Mouse (Mus musculus) liver, embryonic 15.5 days (tissue): ENCODE results near the gene Fbn1. TPM values are rescaled to one million over a fixed set of nuclear protein-coding genes. Genes with fewer than 3 reads are reported as not detected.

Experiments used
- ATAC-seq: fragments of 200-750 bp; cut with Nextera tagmentation; 2 replicates; pipeline ENCODE4 v1.8.0; 2017; ENCODE audit warnings: moderate number of reproducible peaks, mild to moderate bottlenecking, moderate library complexity; ENCODE audit not compliant: insufficient read depth
- H3K27ac ChIP-seq: fragments of 300-500 bp; sonication (generic); replicated peaks from 2 replicates; pipeline ENCODE4 v1.5.1; 2015; ENCODE audit warnings: mild to moderate bottlenecking, inconsistent platforms
- H3K27me3 ChIP-seq: fragments of 300-500 bp; sonication (generic); 2 replicates; pipeline ENCODE4 v1.6.1; 2015; ENCODE audit warnings: mild to moderate bottlenecking, inconsistent platforms
- H3K36me3 ChIP-seq: fragments of 300-500 bp; sonication (generic); replicated peaks from 2 replicates; pipeline ENCODE4 v1.6.1; 2015; ENCODE audit warnings: moderate library complexity, mild to moderate bottlenecking, inconsistent platforms
- H3K4me1 ChIP-seq: fragments of 300-500 bp; sonication (generic); replicated peaks from 2 replicates; pipeline ENCODE4 v1.6.1; 2015; ENCODE audit warnings: inconsistent platforms
- H3K4me2 ChIP-seq: fragments of 300-500 bp; sonication (generic); 2 replicates; pipeline ENCODE4 v1.6.1; 2015; ENCODE audit warnings: moderate library complexity, mild to moderate bottlenecking, inconsistent platforms
- H3K4me3 ChIP-seq: fragments of 300-500 bp; sonication (generic); replicated peaks from 2 replicates; pipeline ENCODE4 v1.5.1; 2015; ENCODE audit warnings: mild to moderate bottlenecking, inconsistent platforms
- H3K9ac ChIP-seq: fragments of 300-500 bp; sonication (generic); 2 replicates; pipeline ENCODE4 v1.6.1; 2015; ENCODE audit warnings: moderate library complexity, mild to moderate bottlenecking, inconsistent platforms
- H3K9me3 ChIP-seq: fragments of 300-500 bp; sonication (generic); replicated peaks from 2 replicates; pipeline ENCODE4 v1.6.1; 2016; ENCODE audit warnings: inconsistent platforms
- WGBS: fragments of 180-500 bp; shearing (Covaris S2); methylation state at CpG from one replicate; pipeline ENCODE4 v1.1.7; 2015; ENCODE audit warnings: mixed read lengths; ENCODE audit not compliant: insufficient replicate concordance; 5-methylcytosine and 5-hydroxymethylcytosine counted together
- polyA plus RNA-seq: library from polyadenylated mRNA; unstranded; fragments of >200 nt; fragmentation: Nextera tagmentation; extraction: Ambion mirVana; gene quantifications from 2 replicates; pipeline ENCODE4 v1.2.1, GENCODE M21; 2015

Fbn1 gene
- polyA plus RNA-seq, 1 experiment from 2014 or later, result 1.1 TPM

GRCm38 (mm10) chr2:125384941-125385340 lies 122.9 kb downstream of the Fbn1 start:
- Histone ChIP-seq H3K27me3 (no peaks in the 10 kb centered on the region), H3K4me3 (no peak overlapping the region), H3K9ac (no peak overlapping the region), H3K4me2 (no peak overlapping the region), H3K36me3 (no peaks in the 10 kb centered on the region), H3K27ac (no peak overlapping the region), H3K4me1 (no peaks in the 10 kb centered on the region), H3K9me3 (no peaks in the 10 kb centered on the region)
- 63% methylated on average over 4 of the region's 4 CpGs for WGBS
- ATAC-seq, result no peak

GRCm38 (mm10) chr2:125384415-125384814 lies 123.4 kb downstream of the Fbn1 start:
- Histone ChIP-seq H3K27ac (no peak overlapping the region), H3K4me1 (no peaks in the 10 kb centered on the region), H3K4me3 (no peak overlapping the region), H3K36me3 (no peaks in the 10 kb centered on the region), H3K9me3 (no peaks in the 10 kb centered on the region), H3K9ac (no peak overlapping the region), H3K27me3 (no peaks in the 10 kb centered on the region), H3K4me2 (no peak overlapping the region)
- ATAC-seq, result no peak
- 74% methylated on average over 6 of the region's 6 CpGs for WGBS

GRCm38 (mm10) chr2:125383273-125383641 lies 124.5 kb downstream of the Fbn1 start:
- no peak overlapping the region for H3K27ac ChIP-seq

GRCm38 (mm10) chr2:125382613-125383272 lies 125.0 kb downstream of the Fbn1 start:
- H3K27me3 ChIP-seq, result no peaks in the 10 kb centered on the region
- H3K4me2 ChIP-seq, result no peak overlapping the region
- H3K9ac ChIP-seq, result no peak overlapping the region
- no peak overlapping the region for H3K27ac ChIP-seq
- no peaks in the 10 kb centered on the region for H3K9me3 ChIP-seq
- no peak for ATAC-seq
- H3K4me3 ChIP-seq, result no peak overlapping the region
- H3K36me3 ChIP-seq, result no peaks in the 10 kb centered on the region
- no peaks in the 10 kb centered on the region for H3K4me1 ChIP-seq
- 62% methylated on average over 7 of the region's 7 CpGs for WGBS

More at GRCm38 (mm10) chr2:125383273-125383641, 124.5 kb downstream of the Fbn1 start:
- Histone ChIP-seq H3K36me3 (no peaks in the 10 kb centered on the region), H3K4me2 (no peak overlapping the region), H3K9ac (no peak overlapping the region), H3K4me3 (no peak overlapping the region), H3K9me3 (no peaks in the 10 kb centered on the region), H3K27me3 (no peaks in the 10 kb centered on the region), H3K4me1 (no peaks in the 10 kb centered on the region)
- no peak for ATAC-seq
- 76% methylated on average over 7 of the region's 7 CpGs for WGBS

GRCm38 (mm10) chr2:125380086-125380485 lies 127.7 kb downstream of the Fbn1 start:
- no peaks in the 10 kb centered on the region for H3K36me3 ChIP-seq

GRCm38 (mm10) chr2:125379206-125379605 lies 128.6 kb downstream of the Fbn1 start:
- WGBS, result 57% methylated on average over 2 of the region's 2 CpGs
- no peak overlapping the region for H3K4me2 ChIP-seq
- ATAC-seq, result no peak

More at GRCm38 (mm10) chr2:125380086-125380485, 127.7 kb downstream of the Fbn1 start:
- 49% methylated on average over 2 of the region's 2 CpGs for WGBS
- no peaks in the 10 kb centered on the region for H3K9me3 ChIP-seq
- ATAC-seq, result no peak
- no peaks in the 10 kb centered on the region for H3K4me1 ChIP-seq
- no peak overlapping the region for H3K4me2 ChIP-seq
- no peak overlapping the region for H3K4me3 ChIP-seq
- no peak overlapping the region for H3K9ac ChIP-seq
- H3K27ac ChIP-seq, result no peak overlapping the region
- H3K27me3 ChIP-seq, result no peaks in the 10 kb centered on the region

GRCm38 (mm10) chr2:125375926-125376325 lies 131.9 kb downstream of the Fbn1 start:
- no peaks in the 10 kb centered on the region for H3K36me3 ChIP-seq
- H3K27me3 ChIP-seq, result no peaks in the 10 kb centered on the region
- no peak for ATAC-seq
- H3K9ac ChIP-seq, result no peak overlapping the region
- H3K9me3 ChIP-seq, result no peaks in the 10 kb centered on the region
- no peaks in the 10 kb centered on the region for H3K4me1 ChIP-seq
- no peak overlapping the region for H3K4me3 ChIP-seq
- H3K27ac ChIP-seq, result no peak overlapping the region
- 68% methylated on average over 5 of the region's 5 CpGs for WGBS
- H3K4me2 ChIP-seq, result no peak overlapping the region

More at GRCm38 (mm10) chr2:125379206-125379605, 128.6 kb downstream of the Fbn1 start:
- Histone ChIP-seq H3K9me3 (no peaks in the 10 kb centered on the region), H3K27ac (no peak overlapping the region), H3K9ac (no peak overlapping the region), H3K4me1 (no peaks in the 10 kb centered on the region), H3K27me3 (no peaks in the 10 kb centered on the region), H3K36me3 (no peaks in the 10 kb centered on the region), H3K4me3 (no peak overlapping the region)

GRCm38 (mm10) chr2:125375301-125375700 lies 132.5 kb downstream of the Fbn1 start:
- H3K36me3 ChIP-seq, result no peaks in the 10 kb centered on the region
- H3K4me3 ChIP-seq, result no peak overlapping the region
- no peaks in the 10 kb centered on the region for H3K9me3 ChIP-seq
- WGBS, result 70% methylated on average over 10 of the region's 10 CpGs
- no peak overlapping the region for H3K27ac ChIP-seq
- no peaks in the 10 kb centered on the region for H3K27me3 ChIP-seq
- no peak overlapping the region for H3K4me2 ChIP-seq
- no peaks in the 10 kb centered on the region for H3K4me1 ChIP-seq
- H3K9ac ChIP-seq, result no peak overlapping the region
- ATAC-seq, result no peak

- no peak overlapping the region for H3K27ac ChIP-seq
- no peak overlapping the region for H3K4me3 ChIP-seq
- H3K4me1 ChIP-seq, result no peaks in the 10 kb centered on the region
- H3K9ac ChIP-seq, result no peak overlapping the region
- no peak overlapping the region for H3K4me2 ChIP-seq
- no peaks in the 10 kb centered on the region for H3K9me3 ChIP-seq
- no peaks in the 10 kb centered on the region for H3K36me3 ChIP-seq
- WGBS, result 76% methylated on average over 8 of the region's 8 CpGs
- no peak for ATAC-seq
- no peaks in the 10 kb centered on the region for H3K27me3 ChIP-seq
These were observed 138.1 kb downstream of the Fbn1 start for GRCm38 (mm10) chr2:125369666-125370065.

- no peak overlapping the region for H3K9ac ChIP-seq
- H3K4me1 ChIP-seq, result no peaks in the 10 kb centered on the region
- H3K4me3 ChIP-seq, result no peak overlapping the region
- ATAC-seq, result no peak
- H3K9me3 ChIP-seq, result no peaks in the 10 kb centered on the region
- no peaks in the 10 kb centered on the region for H3K27me3 ChIP-seq
- no peak overlapping the region for H3K27ac ChIP-seq
- no peaks in the 10 kb centered on the region for H3K36me3 ChIP-seq
- H3K4me2 ChIP-seq, result no peak overlapping the region
- WGBS, result 54% methylated on average over 4 of the region's 4 CpGs
These were observed 139.2 kb downstream of the Fbn1 start for GRCm38 (mm10) chr2:125368616-125369015.

- H3K4me2 ChIP-seq, result no peak overlapping the region
- 40% methylated on average over 4 of the region's 4 CpGs for WGBS
- no peaks in the 10 kb centered on the region for H3K36me3 ChIP-seq
- H3K9ac ChIP-seq, result no peak overlapping the region
- H3K4me1 ChIP-seq, result no peaks in the 10 kb centered on the region
- no peak for ATAC-seq
- H3K4me3 ChIP-seq, result no peak overlapping the region
- H3K9me3 ChIP-seq, result no peaks in the 10 kb centered on the region
- no peaks in the 10 kb centered on the region for H3K27me3 ChIP-seq
- H3K27ac ChIP-seq, result no peak overlapping the region
These were observed 146.1 kb downstream of the Fbn1 start for GRCm38 (mm10) chr2:125361661-125362060.

- Histone ChIP-seq H3K9ac (no peak overlapping the region), H3K27ac (no peak overlapping the region), H3K4me3 (no peak overlapping the region), H3K27me3 (no peaks in the 10 kb centered on the region), H3K9me3 (no peaks in the 10 kb centered on the region), H3K4me1 (no peaks in the 10 kb centered on the region), H3K36me3 (no peaks in the 10 kb centered on the region), H3K4me2 (no peak overlapping the region)
- ATAC-seq, result no peak
- 53% methylated on average over 3 of the region's 3 CpGs for WGBS
These were observed 151.3 kb downstream of the Fbn1 start for GRCm38 (mm10) chr2:125356486-125356885.
